Mouse (Mus musculus) liver, adult 2 months (tissue): ENCODE data around the gene Nf1. TPM values are rescaled to one million over a fixed set of nuclear protein-coding genes. Genes with fewer than 3 reads are reported as not detected.

Experiments
- DNase-seq: peaks from one replicate; pipeline ENCODE4 v3.0.0-alpha.2; 2011; ENCODE audit warnings: low read depth, low spot score; ENCODE audit errors: extremely low read depth
- H3K27ac ChIP-seq: fragments of 200-500 bp; replicated peaks from 2 replicates; pipeline ENCODE4 v1.5.1; 2012; ENCODE audit warnings: low read depth, mild to moderate bottlenecking, control low read depth, inconsistent platforms, low read length; ENCODE audit not compliant: insufficient read depth
- H3K27me3 ChIP-seq: fragments of 200-500 bp; 2 replicates; pipeline ENCODE4 v1.6.1; 2012; ENCODE audit warnings: mild to moderate bottlenecking, moderate library complexity, low read length, inconsistent platforms; ENCODE audit not compliant: control insufficient read depth, insufficient read depth
- H3K36me3 ChIP-seq: fragments of 200-500 bp; 2 replicates; pipeline ENCODE4 v1.6.1; 2012; ENCODE audit warnings: low read length, inconsistent platforms; ENCODE audit not compliant: control insufficient read depth, insufficient read depth
- H3K4me1 ChIP-seq: fragments of 200-500 bp; 2 replicates; pipeline ENCODE4 v1.6.1; 2011; ENCODE audit warnings: low read length; ENCODE audit not compliant: control insufficient read depth, insufficient read depth
- H3K4me3 ChIP-seq: fragments of 200-500 bp; 2 replicates; pipeline ENCODE4 v1.5.1; 2011; ENCODE audit warnings: low read depth, mild to moderate bottlenecking, control low read depth, low read length, moderate library complexity; ENCODE audit not compliant: insufficient read depth
- H3K79me2 ChIP-seq: fragments of 200-500 bp; 2 replicates; pipeline ENCODE4 v1.6.1; 2012; ENCODE audit warnings: inconsistent platforms, mild to moderate bottlenecking, low read length, moderate library complexity; ENCODE audit not compliant: control insufficient read depth, insufficient read depth
- H3K9ac ChIP-seq: fragments of 200-500 bp; 2 replicates; pipeline ENCODE4 v1.6.1; 2012; ENCODE audit warnings: low read depth, mild to moderate bottlenecking, control low read depth, inconsistent platforms, low read length
- CTCF ChIP-seq: fragments of 200-500 bp; IDR thresholded peaks from 2 replicates; pipeline ENCODE4 v1.5.1; 2011; ENCODE audit warnings: low read depth, low read length, control low read depth
- POLR2A ChIP-seq: fragments of 200-500 bp; IDR thresholded peaks from 2 replicates; pipeline ENCODE4 v1.6.1; 2011; ENCODE audit warnings: low read length, control low read depth; ENCODE audit not compliant: insufficient read depth; ENCODE audit errors: extremely low read depth
- WGBS: fragments of 180-500 bp; shearing (Covaris S2); methylation state at CpG from one replicate; pipeline ENCODE4 v1.1.7; 2018; 5-methylcytosine and 5-hydroxymethylcytosine counted together
- polyA plus RNA-seq: library from polyadenylated mRNA; depleted of rRNA; stranded (reverse); fragments of >200 nt; gene quantifications from 2 replicates; pipeline ENCODE4 v1.2.3, GENCODE M21; 2012
- total RNA-seq: library from RNA; depleted of rRNA; stranded (reverse); fragments of >200 nt; gene quantifications from 2 replicates; pipeline ENCODE4 v1.2.3, GENCODE M21; 2014

Nf1 gene
- total and polyA plus RNA-seq, 2 experiments: 5.5 to 21.1 TPM

- Histone ChIP-seq H3K4me1 (no peaks in the 10 kb centered on the region), H3K27ac (no peak overlapping the region), H3K79me2 (no peaks in the 10 kb centered on the region), H3K4me3 (no peak overlapping the region), H3K27me3 (no peaks in the 10 kb centered on the region), H3K36me3 (peaks cover 32% of the 10 kb centered on the region), H3K9ac (no peak overlapping the region)
- WGBS: 40% methylated on average over 3 of the region's 3 CpGs
- DNase-seq: peak; percentile 39
- no peak for TF ChIP-seq POLR2A
- no peak for TF ChIP-seq CTCF
These were observed 118.4 kb downstream of the Nf1 start for GRCm38 (mm10) chr11:79457928-79458327.

- Histone ChIP-seq H3K4me1 (no peaks in the 10 kb centered on the region), H3K27ac (no peak overlapping the region), H3K36me3 (peaks cover 26% of the 10 kb centered on the region), H3K4me3 (no peak overlapping the region), H3K9ac (no peak overlapping the region), H3K79me2 (no peaks in the 10 kb centered on the region), H3K27me3 (no peaks in the 10 kb centered on the region)
- TF ChIP-seq POLR2A (no peak), CTCF (no peak)
- WGBS: 95% methylated on average over 4 of the region's 4 CpGs
- no peak for DNase-seq
These were observed 120.4 kb downstream of the Nf1 start for GRCm38 (mm10) chr11:79459846-79460245.

GRCm38 (mm10) chr11:79460756-79461450 lies 121.4 kb downstream of the Nf1 start:
- TF ChIP-seq POLR2A (no peak), CTCF (no peak)
- Histone ChIP-seq H3K79me2 (no peaks in the 10 kb centered on the region), H3K27me3 (no peaks in the 10 kb centered on the region), H3K4me1 (no peaks in the 10 kb centered on the region), H3K4me3 (no peak overlapping the region), H3K27ac (no peak overlapping the region), H3K9ac (no peak overlapping the region), H3K36me3 (peaks cover 22% of the 10 kb centered on the region)
- WGBS: 97% methylated on average over 3 of the region's 3 CpGs
- DNase-seq: no peak

DNA sequence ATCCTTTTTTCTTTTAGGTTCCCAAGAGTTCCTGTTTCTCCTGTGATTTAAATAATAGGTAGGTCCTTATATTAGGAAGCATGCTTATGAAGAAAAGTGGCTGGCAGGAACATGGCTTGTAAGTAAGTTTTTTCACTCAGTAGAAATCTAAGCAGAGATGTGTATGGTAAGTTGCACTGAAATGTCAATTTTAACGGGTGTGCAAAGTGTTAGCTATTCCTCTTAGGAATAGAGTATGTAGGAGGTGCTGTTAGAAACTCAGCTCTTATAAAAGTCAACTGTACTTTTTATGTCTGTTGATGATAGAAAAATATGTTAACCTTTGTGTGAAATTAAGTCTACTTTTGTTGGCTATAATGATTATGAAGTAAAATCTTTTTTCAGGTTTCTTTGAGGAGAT lies 128.6 kb downstream of the Nf1 start:
- no peak for DNase-seq
- Histone ChIP-seq H3K4me1 (no peaks in the 10 kb centered on the region), H3K27me3 (no peaks in the 10 kb centered on the region), H3K79me2 (no peaks in the 10 kb centered on the region), H3K36me3 (peaks cover 28% of the 10 kb centered on the region), H3K4me3 (no peak overlapping the region), H3K27ac (no peak overlapping the region), H3K9ac (no peak overlapping the region)
- TF ChIP-seq POLR2A (no peak), CTCF (no peak)
- WGBS: 67% methylated on average over 1 of the region's 1 CpGs

- no peak for TF ChIP-seq POLR2A
- TF ChIP-seq CTCF: no peak
- Histone ChIP-seq H3K36me3 (peaks cover 18% of the 10 kb centered on the region), H3K27me3 (no peaks in the 10 kb centered on the region), H3K4me1 (no peaks in the 10 kb centered on the region), H3K27ac (no peak overlapping the region), H3K79me2 (no peaks in the 10 kb centered on the region), H3K9ac (no peak overlapping the region), H3K4me3 (no peak overlapping the region)
- no peak for DNase-seq
- 97% methylated on average over 6 of the region's 6 CpGs for WGBS
These were observed 143.9 kb downstream of the Nf1 start for GRCm38 (mm10) chr11:79483392-79483791.

DNA sequence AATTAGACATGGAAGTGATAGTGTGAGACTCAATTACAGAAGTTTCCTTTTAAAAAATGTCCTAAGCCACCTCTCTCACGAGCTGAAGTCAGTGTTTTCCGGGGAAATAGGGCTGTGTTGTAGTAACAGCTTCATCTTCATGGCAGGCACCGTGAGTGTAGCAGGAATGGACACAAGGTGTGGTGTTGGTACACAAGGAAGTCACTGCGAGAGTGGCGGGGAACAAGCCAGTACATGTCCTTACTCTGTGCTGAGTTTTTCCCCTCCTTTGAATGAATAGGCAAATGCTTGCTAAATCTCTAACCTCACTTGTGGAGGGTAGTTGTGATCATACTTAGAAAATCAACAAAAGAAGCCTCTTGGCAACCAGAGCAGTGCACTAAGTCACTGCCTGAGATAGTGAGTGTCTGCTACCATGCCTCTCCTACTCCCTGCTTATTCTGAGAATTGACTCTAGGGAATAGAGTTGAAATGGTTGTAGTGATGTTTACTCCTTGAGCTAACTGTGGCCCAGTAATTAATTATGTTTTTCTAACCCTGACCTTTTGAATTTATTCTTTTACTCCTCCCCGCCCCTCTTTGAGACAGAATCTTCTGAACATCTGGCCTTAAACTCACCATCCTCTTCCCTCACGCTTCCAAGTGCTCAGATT lies 144.5 kb downstream of the Nf1 start:
- Histone ChIP-seq H3K9ac (no peak overlapping the region), H3K79me2 (no peaks in the 10 kb centered on the region), H3K4me1 (no peaks in the 10 kb centered on the region), H3K36me3 (peaks cover 16% of the 10 kb centered on the region; the same call in 1 of the 2 replicates), H3K27ac (no peak overlapping the region), H3K27me3 (no peaks in the 10 kb centered on the region), H3K4me3 (no peak overlapping the region)
- 96% methylated on average over 7 of the region's 7 CpGs for WGBS
- TF ChIP-seq CTCF: no peak
- no peak for TF ChIP-seq POLR2A
- no peak for DNase-seq
